Mouse (Mus musculus): ENCODE data around the gene Ilf3. TPM values are rescaled to one million over a fixed set of nuclear protein-coding genes. Genes with fewer than 3 reads are reported as not detected.

The Ilf3 gene
- total RNA-seq, 2 experiments from 2014 or later, result 17.9 to 19.2 TPM

DNA sequence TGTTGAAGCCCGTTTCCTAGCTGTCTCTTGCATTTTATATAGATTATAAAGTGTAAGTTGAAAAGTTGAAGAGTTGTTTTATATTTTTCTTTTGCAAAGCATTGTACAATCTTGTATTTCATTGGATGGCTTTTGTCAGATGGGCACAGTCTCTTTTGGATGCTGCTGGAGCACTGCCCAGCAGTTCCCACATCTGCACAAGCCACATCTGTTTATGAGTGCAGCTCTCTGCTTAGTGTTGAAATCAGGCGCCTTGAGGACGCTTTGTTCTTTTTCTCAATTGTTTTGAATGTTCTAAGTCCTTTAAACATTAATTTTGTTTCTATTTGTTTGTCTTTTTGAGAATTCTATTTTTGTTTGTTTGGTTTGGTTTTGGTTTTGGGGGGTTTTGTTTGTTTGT is 70.5 kb downstream of the Ilf3 start:
- peak; percentile 62 for DNase-seq

DNA sequence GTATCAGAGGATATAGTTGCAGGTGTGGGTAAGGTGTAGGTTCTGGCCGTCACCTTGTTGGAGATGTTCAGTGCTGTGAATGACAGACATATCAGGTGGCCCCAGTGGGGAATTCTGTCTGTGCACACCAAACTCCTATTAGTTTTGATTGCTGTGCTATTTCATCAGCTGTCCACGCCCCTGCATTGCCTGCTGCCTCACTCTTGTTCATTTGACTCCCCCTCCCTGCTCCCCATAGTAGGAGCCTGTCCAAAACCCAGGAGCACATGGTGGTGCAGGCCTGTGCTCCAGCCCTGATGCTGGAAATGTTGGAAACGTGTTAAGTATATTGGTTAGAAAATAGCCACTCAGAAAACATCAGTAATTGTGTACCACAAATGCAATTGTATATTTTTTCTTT is 71.8 kb downstream of the Ilf3 start:
- no peak for DNase-seq

DNA sequence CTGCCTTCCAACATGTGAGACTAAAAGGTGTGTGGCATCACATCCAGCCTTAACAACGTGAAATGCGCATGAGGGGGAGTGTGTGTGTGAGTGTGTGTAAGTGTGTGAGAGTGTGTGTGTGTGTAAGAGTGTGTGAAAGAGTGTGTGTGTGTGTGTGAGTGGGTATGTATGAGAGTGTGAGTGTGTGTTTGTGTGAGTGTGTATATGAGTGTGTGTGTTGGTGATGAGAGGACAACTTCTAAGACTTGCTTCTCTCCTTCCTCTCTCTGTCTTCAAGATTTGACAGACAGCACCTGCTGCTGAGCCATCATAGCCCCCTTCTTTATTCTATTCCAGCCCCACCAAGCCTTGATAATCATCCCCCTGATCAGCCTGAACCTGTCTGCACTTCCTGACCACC is 72.2 kb downstream of the Ilf3 start:
- no peak for DNase-seq

DNA sequence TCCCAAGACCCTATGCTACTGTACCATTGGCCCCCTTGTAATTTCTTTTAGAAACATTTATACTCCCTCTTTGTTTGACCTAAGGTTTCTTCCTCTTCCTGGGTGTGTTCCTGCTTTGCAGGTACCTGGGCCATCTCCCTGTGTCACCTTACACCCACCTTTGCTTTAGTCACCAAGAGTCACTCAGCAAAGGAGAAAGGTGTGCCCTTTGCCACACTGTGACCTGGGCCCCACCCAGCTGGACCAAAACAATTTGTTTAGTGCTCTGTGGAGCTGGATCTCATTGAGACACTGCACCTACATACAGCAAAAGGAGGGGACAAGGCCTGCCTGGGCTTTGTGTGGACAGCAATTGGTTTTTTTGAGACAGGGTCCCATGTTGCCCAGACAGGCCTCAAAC is 72.7 kb downstream of the Ilf3 start:
- DNase-seq, result no peak

DNA sequence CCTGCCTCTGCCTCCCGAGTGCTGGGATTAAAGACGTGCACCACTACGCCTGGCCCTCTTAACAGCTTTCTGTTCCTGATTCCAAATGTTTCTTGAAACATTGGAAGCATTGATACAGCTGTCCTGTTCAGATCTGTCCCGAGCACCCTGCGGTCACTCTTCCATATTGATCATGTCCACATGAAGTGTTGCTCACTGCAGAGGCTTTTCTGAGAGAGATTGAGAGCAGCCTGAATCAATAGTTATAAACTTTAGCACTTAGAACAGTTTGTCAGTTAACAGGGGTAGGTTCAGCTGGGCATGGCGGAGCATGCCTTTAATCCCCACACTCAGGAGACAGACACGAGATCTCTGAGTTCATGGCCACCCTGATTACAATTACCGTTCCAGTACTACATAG is 76.2 kb downstream of the Ilf3 start:
- DNase-seq, result no peak

DNA sequence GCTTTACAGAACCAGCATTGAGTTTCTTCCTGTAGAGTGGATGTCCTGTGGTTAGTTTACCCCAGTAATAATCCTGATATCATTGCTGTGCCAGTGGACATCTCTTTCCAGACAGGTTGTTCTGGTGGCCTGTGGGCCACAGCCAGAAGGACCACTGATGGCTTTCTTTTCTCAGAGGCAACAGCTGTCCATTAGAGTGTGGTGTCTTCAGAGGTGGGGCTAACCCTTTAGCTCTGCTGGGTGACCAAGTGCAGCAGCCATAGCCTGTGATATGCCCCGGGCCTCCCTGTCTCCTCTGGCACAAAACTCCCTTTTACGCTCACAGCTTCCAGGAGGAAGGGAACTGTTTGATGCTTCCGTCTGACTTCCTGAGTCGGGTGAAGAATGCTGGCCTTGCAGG is 76.9 kb downstream of the Ilf3 start:
- DNase-seq, result no peak

DNA sequence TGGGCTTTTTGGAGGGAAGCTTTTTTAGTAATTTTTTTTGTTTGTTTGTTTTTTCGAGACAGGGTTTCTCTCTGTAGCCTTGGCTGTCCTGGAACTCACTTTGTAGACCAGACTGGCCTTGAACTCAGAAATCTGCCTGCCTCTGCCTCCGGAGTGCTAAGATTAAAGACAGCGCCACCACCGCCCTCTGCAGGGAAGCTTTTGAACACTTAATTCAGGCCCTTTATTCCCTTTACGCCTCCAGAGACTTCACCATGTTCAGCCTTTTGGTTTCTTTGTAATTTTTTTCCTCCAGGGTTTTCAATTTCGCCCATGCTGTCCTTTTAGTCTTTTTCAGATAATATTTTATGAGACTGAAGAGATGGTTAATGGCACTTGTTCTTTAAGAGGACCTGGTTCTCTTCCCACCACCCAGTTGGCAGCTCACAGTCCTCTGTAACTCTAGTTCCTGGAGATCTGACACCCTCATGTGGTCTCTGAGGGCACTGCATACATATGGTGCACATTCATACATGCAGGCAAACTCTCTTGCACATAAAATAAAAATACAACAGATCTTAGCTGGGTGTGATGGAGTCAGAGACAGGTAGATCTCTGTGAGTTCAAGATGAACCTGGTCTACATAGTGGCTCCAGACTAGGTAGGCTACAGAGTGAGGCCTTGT is 77.5 kb downstream of the Ilf3 start:
- DNase-seq, result no peak

DNA sequence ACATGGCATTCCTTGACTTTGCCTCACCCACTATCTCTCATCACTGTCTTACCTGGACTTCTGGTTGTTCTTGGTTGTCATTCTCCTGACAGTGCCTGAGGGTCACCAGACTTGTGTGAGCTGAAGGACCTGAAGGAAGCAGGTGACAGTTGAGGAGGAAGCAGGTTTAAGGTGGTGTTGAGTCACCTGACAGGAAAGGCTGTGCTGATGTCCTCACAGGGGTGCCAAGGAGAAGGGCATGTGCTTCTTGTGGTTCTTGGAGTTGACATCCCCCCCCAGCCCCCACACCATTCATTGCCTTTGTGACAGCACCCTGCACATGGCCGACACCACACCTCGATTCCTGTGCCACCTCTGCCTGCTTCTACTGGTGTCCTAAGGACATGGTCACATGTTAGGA is 80.1 kb downstream of the Ilf3 start:
- no peak for DNase-seq

DNA sequence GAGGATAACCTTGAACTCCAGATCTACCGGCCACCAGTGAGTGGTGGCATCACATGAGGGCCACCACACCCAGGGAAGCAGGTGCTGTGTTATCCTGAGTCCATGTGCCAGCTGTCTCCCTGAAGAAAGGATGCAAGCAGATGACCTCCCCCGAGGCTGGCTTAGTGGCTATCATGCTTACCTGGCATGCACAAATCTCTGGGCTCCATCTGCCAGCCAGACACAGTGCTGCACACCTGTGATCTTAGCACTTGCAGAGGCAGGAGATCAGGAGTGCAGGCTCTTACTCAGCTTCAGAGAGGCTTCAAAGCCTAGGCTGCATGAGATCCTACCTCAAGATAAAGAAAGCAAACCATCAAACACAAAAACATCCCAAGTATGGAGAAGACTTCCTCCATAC is 82.0 kb downstream of the Ilf3 start:
- no peak for DNase-seq

DNA sequence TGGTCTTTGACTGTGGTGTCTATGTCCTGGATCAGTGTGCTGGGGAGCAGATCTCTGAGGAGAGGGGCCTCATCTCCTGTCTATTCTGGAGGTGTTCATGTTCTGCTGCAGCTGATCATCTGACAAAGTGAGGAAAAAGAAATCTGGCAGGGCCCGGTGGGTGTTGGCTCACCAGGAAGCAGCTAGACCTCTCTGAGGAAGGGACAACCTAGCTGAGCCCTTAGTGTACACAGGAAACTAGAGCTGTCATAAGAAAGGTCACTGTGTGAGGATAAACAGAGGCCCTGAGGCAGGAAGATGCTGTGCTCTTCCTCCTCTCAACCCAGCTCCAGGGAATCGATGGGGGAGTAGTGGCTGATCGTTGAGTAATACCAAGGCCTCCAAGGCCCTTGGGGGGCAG is 82.6 kb downstream of the Ilf3 start:
- DNase-seq, result no peak

DNA sequence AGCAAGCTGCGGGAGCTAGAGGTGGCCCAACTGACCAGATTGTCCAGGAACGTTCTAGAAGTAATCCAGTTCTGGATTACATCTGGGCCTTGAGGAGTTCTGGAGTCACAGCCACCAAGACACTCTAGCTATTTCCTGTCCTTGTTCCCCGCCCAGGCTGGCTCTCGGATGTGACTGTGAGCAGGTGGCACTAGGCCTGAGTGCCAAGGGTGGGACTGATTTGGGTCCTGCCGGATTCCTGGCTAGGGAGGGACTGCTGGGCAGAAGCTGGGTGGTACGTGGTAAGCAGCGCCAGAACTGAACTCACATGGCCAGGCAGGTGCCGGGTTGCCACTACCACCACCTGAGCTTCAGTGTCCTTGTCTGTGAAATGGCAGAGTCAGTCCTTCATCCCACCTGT is 83.7 kb downstream of the Ilf3 start:
- no peak for DNase-seq

DNA sequence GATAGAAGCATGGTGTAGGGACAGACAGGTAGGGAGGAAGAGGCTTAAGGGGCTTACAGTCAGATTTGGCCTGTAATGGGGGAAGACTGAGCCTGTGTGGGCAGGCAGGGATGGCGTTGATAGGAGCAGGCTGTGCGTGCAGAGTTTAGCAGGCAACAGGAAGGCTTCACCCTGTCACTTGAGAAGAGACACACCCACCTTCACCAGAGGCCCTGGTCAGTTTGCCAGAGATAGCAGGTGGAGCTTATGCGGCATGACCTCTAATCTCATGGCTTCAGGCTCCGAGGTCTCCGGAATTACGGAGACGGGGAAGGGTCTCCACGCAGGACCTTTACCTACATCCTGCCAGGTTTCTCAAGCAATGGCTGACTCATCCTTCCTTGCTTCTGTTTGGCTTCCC is 84.2 kb downstream of the Ilf3 start:
- peak; percentile 51 for DNase-seq

DNA sequence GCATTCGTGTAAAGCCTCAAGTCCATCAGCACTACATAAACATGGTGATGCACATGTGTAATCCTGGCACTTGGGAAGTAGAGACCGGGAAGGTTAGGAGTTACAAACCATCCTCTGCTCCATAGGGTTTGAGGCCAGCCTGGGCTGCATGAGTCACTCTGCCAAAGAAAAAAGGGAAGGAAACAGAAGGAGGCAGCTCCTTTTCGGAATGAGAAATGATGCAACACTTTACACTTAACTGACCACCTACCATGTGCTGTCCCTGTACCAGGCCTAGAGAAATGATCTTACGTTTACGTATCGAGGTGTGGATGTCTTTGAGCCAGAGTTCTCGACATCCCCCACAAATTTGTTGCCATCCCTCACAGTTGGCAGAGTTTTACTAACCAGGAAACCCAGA is 85.3 kb downstream of the Ilf3 start:
- no peak for DNase-seq

DNA sequence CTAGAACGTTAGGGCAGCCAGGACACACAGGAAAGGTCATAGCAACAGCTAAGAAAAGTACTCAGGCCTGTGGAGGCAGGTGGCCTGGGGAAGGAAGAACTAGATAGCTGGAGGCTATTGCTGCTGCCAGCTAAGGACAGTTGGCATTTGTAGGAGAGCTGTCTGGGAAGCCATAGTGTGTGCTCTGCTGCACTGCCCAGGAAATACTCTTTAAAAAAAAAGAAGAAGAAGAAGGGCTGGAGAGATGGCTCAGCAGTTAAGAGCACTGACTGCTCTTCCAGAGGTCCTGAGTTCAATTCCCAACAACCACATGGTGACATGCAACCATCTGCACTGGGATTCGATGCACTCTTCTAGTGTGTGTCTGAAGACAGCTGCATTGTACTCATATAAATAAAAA is 85.8 kb downstream of the Ilf3 start:
- DNase-seq, result no peak

DNA sequence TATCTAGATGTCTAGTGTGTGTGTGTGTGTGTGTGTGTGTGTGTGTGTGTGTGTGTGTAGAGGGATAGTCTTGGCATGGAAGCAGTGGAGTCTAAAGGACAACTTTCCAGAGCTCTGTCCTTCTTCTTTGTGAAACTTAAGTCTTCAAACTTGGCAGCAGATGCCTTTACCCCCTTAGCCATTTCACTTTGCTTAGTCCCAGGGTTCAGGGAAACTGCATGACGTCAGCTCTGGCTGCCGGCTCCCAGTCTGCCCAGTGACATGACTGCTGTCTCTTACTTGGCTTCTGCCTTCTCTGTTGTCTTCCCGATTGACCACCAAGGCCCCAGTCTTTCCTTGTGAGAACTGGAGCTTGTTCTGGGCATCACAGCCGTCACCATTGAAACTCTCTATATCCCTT is 86.9 kb downstream of the Ilf3 start:
- no peak for DNase-seq

Other genes starting within 250 kb of the Ilf3 start
- 1 to 10 TPM; 4.7 to 5.8 TPM for gene Tyk2, start 236.6 kb upstream of the Ilf3 start, total RNA-seq (2021)
- gene Cdc37, start 217.9 kb upstream of the Ilf3 start, total RNA-seq (2021), result 100 to 1,000 TPM; 120 to 126 TPM
- 10 to 100 TPM; 44.6 to 46.7 TPM for gene Pde4a, start 202.2 kb upstream of the Ilf3 start, total RNA-seq (2021)
- gene Keap1, start 128.5 kb upstream of the Ilf3 start, total RNA-seq (2021), result 10 to 100 TPM; 55.0 to 56.3 TPM
- gene S1pr5, start 119.4 kb upstream of the Ilf3 start, total RNA-seq (2021), result under 1 TPM; 0.13 to 0.16 TPM
- 10 to 100 TPM; 60.5 to 63.9 TPM for gene Atg4d, start 102.6 kb upstream of the Ilf3 start, total RNA-seq (2021)
- gene Kri1, start 79.9 kb upstream of the Ilf3 start, total RNA-seq (2021), result 1 to 10 TPM; 8.3 to 8.5 TPM
- gene Cdkn2d, start 76.5 kb upstream of the Ilf3 start, total RNA-seq (2021), result 1 to 10 TPM; 7.4 to 9.1 TPM
- gene Ap1m2, start 55.5 kb upstream of the Ilf3 start, total RNA-seq (2021), result not detected
- 100 to 1,000 TPM; 117 to 128 TPM for gene Slc44a2, start 47.2 kb upstream of the Ilf3 start, total RNA-seq (2021)
- 1 to 10 TPM; 5.3 to 7.7 TPM for gene Qtrt1, start 44.0 kb downstream of the Ilf3 start, total RNA-seq (2021)
- gene Dnm2, start 57.0 kb downstream of the Ilf3 start, total RNA-seq (2021), result 10 to 100 TPM; 39.9 to 41.6 TPM
- gene Tmed1, start 142.4 kb downstream of the Ilf3 start, total RNA-seq (2021), result 10 to 100 TPM; 27.6 to 28.1 TPM
- under 1 TPM; 0.56 to 0.67 TPM for gene AB124611, start 158.3 kb downstream of the Ilf3 start, total RNA-seq (2021)
- gene Carm1, start 179.0 kb downstream of the Ilf3 start, total RNA-seq (2021), result 10 to 100 TPM; 58.2 to 60.9 TPM
- gene Timm29, start 224.9 kb downstream of the Ilf3 start, total RNA-seq (2021), result 10 to 100 TPM; 41.6 to 41.8 TPM
- gene Yipf2, start 225.0 kb downstream of the Ilf3 start, total RNA-seq (2021), result 1 to 10 TPM; 3.5 to 5.1 TPM
- 10 to 100 TPM; 39.3 to 39.6 TPM for gene Smarca4, start 248.3 kb downstream of the Ilf3 start, total RNA-seq (2021)

Measured in gastrocnemius, postnatal 25 days (tissue).